8 mouse cellular contexts compared by ENCODE assay signal in the genomic region with DNA sequence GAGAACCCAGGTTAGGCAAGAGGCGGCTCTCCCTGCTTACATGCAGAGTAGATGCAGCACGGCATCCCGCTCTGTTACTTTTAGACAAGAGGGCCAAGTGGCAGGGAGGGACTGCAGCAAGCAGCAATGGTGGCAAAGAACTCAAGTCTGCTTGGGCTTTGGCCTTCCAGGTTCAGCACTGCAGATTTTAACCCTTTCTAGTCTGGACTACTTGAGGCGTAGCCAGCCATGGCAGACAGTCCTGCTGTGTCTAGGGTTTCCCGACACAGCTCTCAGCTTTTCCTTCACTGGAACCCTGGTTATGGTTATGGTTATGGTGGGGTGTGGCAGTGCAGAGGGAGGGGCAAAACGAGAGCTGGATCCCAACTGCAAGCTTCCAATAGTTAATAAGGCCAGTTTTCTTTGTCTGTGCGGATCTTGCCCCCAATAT. TPM values are rescaled to one million over a fixed set of nuclear protein-coding genes. Genes with fewer than 3 reads are reported as not detected.
DNase-seq lines count a peak whose midpoint lies in the region; ATAC-seq lines count a peak whose summit lies in the region.

No protein-coding gene starts in this region.

- no peaks in the 10 kb centered on the region for H3K27me3 ChIP-seq in erythroblast, embryonic 14.5 days (ENCODE audit: control insufficient read depth)
- H3K27me3 ChIP-seq in lung, embryonic 15.5 days: no peaks in the 10 kb centered on the region
- no peaks in the 10 kb centered on the region for H3K27me3 ChIP-seq in intestine, embryonic 16.5 days (replicated peaks; ENCODE audit: control insufficient read depth, insufficient read depth, low read length)
- H3K27me3 ChIP-seq in neural tube, embryonic 15.5 days (replicated peaks): no peaks in the 10 kb centered on the region

- DNase-seq in lung, postnatal 10 days: no peak
- no peak for DNase-seq in left cerebral cortex, adult 9 months (ENCODE audit: low spot score in 2 of 2)
- DNase-seq in embryo, embryonic 10 days (ENCODE audit: low spot score): no peak

- peak overlapping the region; percentile 19; the same call in 1 of the 2 replicates for H3K9ac ChIP-seq in lung, embryonic 15.5 days
- peak overlapping the region; percentile 48; the same call in 1 of the 2 replicates for H3K9ac ChIP-seq in intestine, embryonic 16.5 days (ENCODE audit: low read depth, low read length)
- H3K9ac ChIP-seq in neural tube, embryonic 15.5 days (replicated peaks): peak overlapping the region; percentile 34; the same call in 1 of the 2 replicates

- H3K4me3 ChIP-seq in erythroblast, embryonic 14.5 days (replicated peaks): peak overlapping the region; percentile 1
- H3K4me3 ChIP-seq in lung, embryonic 15.5 days: no peak overlapping the region
- peak overlapping the region; percentile 9; the same call in 1 of the 2 replicates for H3K4me3 ChIP-seq in intestine, embryonic 16.5 days (ENCODE audit: low read length)
- H3K4me3 ChIP-seq in neural tube, embryonic 15.5 days (replicated peaks): peak overlapping the region; percentile 8

- H3K36me3 ChIP-seq in erythroblast, embryonic 14.5 days (ENCODE audit: control insufficient read depth): peaks cover 72% of the 10 kb centered on the region
- peaks cover 49% of the 10 kb centered on the region for H3K36me3 ChIP-seq in lung, embryonic 15.5 days
- peaks cover 31% of the 10 kb centered on the region for H3K36me3 ChIP-seq in intestine, embryonic 16.5 days (ENCODE audit: control insufficient read depth, insufficient read depth, low read length)
- H3K36me3 ChIP-seq in neural tube, embryonic 15.5 days: peaks cover 42% of the 10 kb centered on the region

- WGBS in lung, embryonic 15.5 days: 79% methylated on average over 7 of the region's 7 CpGs
- WGBS in intestine, embryonic 16.5 days: 72% methylated on average over 7 of the region's 7 CpGs
- 78% methylated on average over 7 of the region's 7 CpGs for WGBS in neural tube, embryonic 15.5 days

- 0 out of 2 replicates have a peak overlapping the region, but pooled peaks have one; percentile 15 for H3K27ac ChIP-seq in lung, embryonic 15.5 days
- 0 out of 2 replicates have a peak overlapping the region, but pooled peaks have one; percentile 28 for H3K27ac ChIP-seq in intestine, embryonic 16.5 days (ENCODE audit: low read length)
- H3K27ac ChIP-seq in neural tube, embryonic 15.5 days (replicated peaks): peak overlapping the region; percentile 11; the same call in 1 of the 2 replicates

- H3K4me2 ChIP-seq in lung, embryonic 15.5 days: no peak overlapping the region
- peak overlapping the region; percentile 20; the same call in 1 of the 2 replicates for H3K4me2 ChIP-seq in intestine, embryonic 16.5 days (ENCODE audit: low read depth, low read length)
- peak overlapping the region; percentile 80 for H3K4me2 ChIP-seq in neural tube, embryonic 15.5 days

- ATAC-seq in erythroblast, adult 5-6 weeks (replicated peaks; ENCODE audit: low FRiP score, poor library complexity, severe bottlenecking): no peak
- ATAC-seq in lung, embryonic 15.5 days (ENCODE audit: borderline replicate concordance, extremely low read depth, low FRiP score, low TSS enrichment): no peak
- no peak for ATAC-seq in intestine, embryonic 16.5 days
- ATAC-seq in neural tube, embryonic 15.5 days (ENCODE audit: low FRiP score): no peak

- H3K9me3 ChIP-seq in erythroblast, embryonic 14.5 days (ENCODE audit: control insufficient read depth, low read length): no peaks in the 10 kb centered on the region
- no peaks in the 10 kb centered on the region for H3K9me3 ChIP-seq in lung, embryonic 15.5 days
- no peaks in the 10 kb centered on the region for H3K9me3 ChIP-seq in intestine, embryonic 16.5 days (ENCODE audit: control insufficient read depth, low read length)
- no peaks in the 10 kb centered on the region for H3K9me3 ChIP-seq in neural tube, embryonic 15.5 days (replicated peaks)

- H3K4me1 ChIP-seq in erythroblast, embryonic 14.5 days (ENCODE audit: control insufficient read depth): peaks cover 56% of the 10 kb centered on the region
- H3K4me1 ChIP-seq in lung, embryonic 15.5 days: peaks cover 65% of the 10 kb centered on the region
- H3K4me1 ChIP-seq in intestine, embryonic 16.5 days (ENCODE audit: control insufficient read depth, insufficient read depth, low read length): peaks cover 45% of the 10 kb centered on the region
- H3K4me1 ChIP-seq in neural tube, embryonic 15.5 days: peaks cover 65% of the 10 kb centered on the region

RNA-seq across cellular contexts. Expression of a gene that starts 3.7 kb away (rescaled TPM):
- 185 and 208 TPM in 2 replicates for polyA plus RNA-seq in erythroblast, embryonic 14.5 days (2012)
- 41.1 and 44.1 TPM in 2 replicates for total RNA-seq in erythroblast, adult 5-6 weeks (2015; ENCODE audit: low replicate concordance)
- total RNA-seq in erythroblast, adult 5-6 weeks (2017; ENCODE audit: low replicate concordance): 157 and 162 TPM in 2 replicates
- polyA plus RNA-seq in lung, embryonic 15.5 days (2015; fragmentation: Nextera tagmentation; extraction: Ambion mirVana): 101 and 104 TPM in 2 replicates
- 163 and 171 TPM in 2 replicates for polyA plus RNA-seq in intestine, embryonic 16.5 days (2015; fragmentation: Nextera tagmentation; extraction: Ambion mirVana)
- polyA plus RNA-seq in neural tube, embryonic 15.5 days (2015; fragmentation: Nextera tagmentation; extraction: Ambion mirVana): 336 and 404 TPM in 2 replicates

RNA-seq across cellular contexts. Expression of a gene that starts 13.9 kb away (rescaled TPM):
- 0.01 and 0.04 TPM in 2 replicates for polyA plus RNA-seq in erythroblast, embryonic 14.5 days (2012)
- total RNA-seq in erythroblast, adult 5-6 weeks (2015; ENCODE audit: low replicate concordance): 1.3 and 6.7 TPM in 2 replicates
- total RNA-seq in erythroblast, adult 5-6 weeks (2017; ENCODE audit: low replicate concordance): 1.5 and 1.8 TPM in 2 replicates
- 2.0 and 2.4 TPM in 2 replicates for polyA plus RNA-seq in lung, embryonic 15.5 days (2015; fragmentation: Nextera tagmentation; extraction: Ambion mirVana)
- 2.5 and 3.2 TPM in 2 replicates for polyA plus RNA-seq in intestine, embryonic 16.5 days (2015; fragmentation: Nextera tagmentation; extraction: Ambion mirVana)
- polyA plus RNA-seq in neural tube, embryonic 15.5 days (2015; fragmentation: Nextera tagmentation; extraction: Ambion mirVana): 1.1 and 1.3 TPM in 2 replicates

RNA-seq across cellular contexts. Expression of a gene that starts 24.3 kb away (rescaled TPM):
- polyA plus RNA-seq in erythroblast, embryonic 14.5 days (2012): 0.02 TPM in 1 of 2 replicates, not detected in the other
- total RNA-seq in erythroblast, adult 5-6 weeks (2015; ENCODE audit: low replicate concordance): not detected in 2 replicates
- not detected in 2 replicates for total RNA-seq in erythroblast, adult 5-6 weeks (2017; ENCODE audit: low replicate concordance)
- polyA plus RNA-seq in lung, embryonic 15.5 days (2015; fragmentation: Nextera tagmentation; extraction: Ambion mirVana): 6.2 and 6.6 TPM in 2 replicates
- polyA plus RNA-seq in intestine, embryonic 16.5 days (2015; fragmentation: Nextera tagmentation; extraction: Ambion mirVana): 4.9 and 5.4 TPM in 2 replicates
- 117 and 137 TPM in 2 replicates for polyA plus RNA-seq in neural tube, embryonic 15.5 days (2015; fragmentation: Nextera tagmentation; extraction: Ambion mirVana)

RNA-seq across cellular contexts. Expression of a gene that starts 28.6 kb away (rescaled TPM):
- polyA plus RNA-seq in erythroblast, embryonic 14.5 days (2012): not detected in 2 replicates
- total RNA-seq in erythroblast, adult 5-6 weeks (2015; ENCODE audit: low replicate concordance): not detected in 2 replicates
- total RNA-seq in erythroblast, adult 5-6 weeks (2017; ENCODE audit: low replicate concordance): not detected in 2 replicates
- polyA plus RNA-seq in lung, embryonic 15.5 days (2015; fragmentation: Nextera tagmentation; extraction: Ambion mirVana): 11.2 and 12.0 TPM in 2 replicates
- 7.8 and 9.2 TPM in 2 replicates for polyA plus RNA-seq in intestine, embryonic 16.5 days (2015; fragmentation: Nextera tagmentation; extraction: Ambion mirVana)
- 4.0 and 4.1 TPM in 2 replicates for polyA plus RNA-seq in neural tube, embryonic 15.5 days (2015; fragmentation: Nextera tagmentation; extraction: Ambion mirVana)

RNA-seq across cellular contexts. Expression of a gene that starts 39.3 kb away (rescaled TPM):
- polyA plus RNA-seq in erythroblast, embryonic 14.5 days (2012): not detected in 2 replicates
- not detected in 2 replicates for total RNA-seq in erythroblast, adult 5-6 weeks (2015; ENCODE audit: low replicate concordance)
- not detected in 2 replicates for total RNA-seq in erythroblast, adult 5-6 weeks (2017; ENCODE audit: low replicate concordance)
- 0.11 and 0.36 TPM in 2 replicates for polyA plus RNA-seq in lung, embryonic 15.5 days (2015; fragmentation: Nextera tagmentation; extraction: Ambion mirVana)
- polyA plus RNA-seq in intestine, embryonic 16.5 days (2015; fragmentation: Nextera tagmentation; extraction: Ambion mirVana): 2.7 and 2.9 TPM in 2 replicates
- 43.3 and 52.0 TPM in 2 replicates for polyA plus RNA-seq in neural tube, embryonic 15.5 days (2015; fragmentation: Nextera tagmentation; extraction: Ambion mirVana)

Comparison
In these comparisons a context has a peak if more than half of its experiments do, and no peak if none do; other contexts are left out.
1. RNA of a gene that starts 24.3 kb away (polyA plus RNA-seq): 117 to 137 TPM in neural tube, embryonic 15.5 days; 6.2 to 6.6 TPM in lung, embryonic 15.5 days, 4.9 to 5.4 TPM in intestine, embryonic 16.5 days and 0.02 TPM in erythroblast, embryonic 14.5 days; every median in the first group is over 10 times any median in the second.
2. Peak in every context shown above with its lines, with median percentiles within 50 percentile points of each other: H3K27ac ChIP-seq and H3K9ac ChIP-seq.